ENCODE assay signal across 8 mouse cellular contexts in the genomic region with DNA sequence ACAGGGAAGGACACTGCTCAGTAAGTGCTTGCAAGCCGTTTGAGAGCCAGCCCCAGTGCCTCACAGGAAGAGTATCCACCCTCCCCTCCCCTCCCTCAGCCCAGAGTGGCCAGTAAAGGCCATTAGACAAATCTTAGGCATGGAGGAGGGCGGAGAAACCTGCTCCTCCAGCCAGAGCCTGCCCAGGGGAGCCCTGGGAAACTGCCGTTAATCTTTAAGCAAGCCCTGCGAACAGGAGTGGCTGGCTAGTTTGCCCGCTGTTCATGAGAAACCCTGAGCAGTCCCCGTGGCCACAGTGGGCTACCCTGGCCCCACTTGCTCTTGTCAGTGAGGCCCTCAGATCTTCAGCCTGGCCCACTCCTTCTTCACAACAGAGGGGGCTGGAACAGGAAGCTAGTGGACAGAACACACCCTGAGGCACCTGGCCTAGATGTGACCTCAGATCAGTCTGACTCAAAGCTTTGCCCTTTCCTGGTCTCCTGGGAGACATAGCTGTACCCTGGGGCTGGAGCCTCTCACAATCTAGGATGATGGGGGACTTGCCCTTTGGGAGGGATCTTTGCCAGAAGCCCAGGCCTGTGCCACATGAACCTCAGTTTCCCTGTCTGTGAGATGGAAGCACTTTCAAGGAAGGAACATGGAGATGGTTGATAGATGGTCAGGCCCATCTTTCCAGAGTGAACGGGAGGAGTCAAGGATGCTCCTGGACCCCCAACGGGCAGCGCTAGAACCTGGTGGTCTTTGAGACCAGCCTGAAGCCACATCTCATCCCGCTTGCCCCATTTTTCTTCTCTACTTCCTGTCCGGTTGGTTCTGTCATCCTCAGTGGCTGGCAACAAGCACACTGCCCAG. TPM values are rescaled to one million over a fixed set of nuclear protein-coding genes. Genes with fewer than 3 reads are reported as not detected.
DNase-seq lines count a peak whose midpoint lies in the region; ATAC-seq and TF ChIP-seq lines count a peak whose summit lies in the region.

No protein-coding gene starts in this region.

- H3K27me3 ChIP-seq in heart, adult 2 months (ENCODE audit: control insufficient read depth, insufficient read depth, low read length), result no peaks in the 10 kb centered on the region
- no peaks in the 10 kb centered on the region for H3K27me3 ChIP-seq in forebrain, embryonic 13.5 days
- H3K27me3 ChIP-seq in intestine, embryonic 15.5 days (replicated peaks), result no peaks in the 10 kb centered on the region
- peaks cover 17% of the 10 kb centered on the region for H3K27me3 ChIP-seq in liver, embryonic 14.5 days (ENCODE audit: control insufficient read depth, insufficient read depth, low read length)
- no peaks in the 10 kb centered on the region for H3K27me3 ChIP-seq in neural tube, embryonic 14.5 days (ENCODE audit: control insufficient read depth, insufficient read depth, low read length)

- H3K4me3 ChIP-seq in heart, adult 2 months, result peak overlapping the region; percentile 54; the same call in 1 of the 2 replicates
- peak overlapping the region; percentile 86 for H3K4me3 ChIP-seq in forebrain, embryonic 13.5 days
- H3K4me3 ChIP-seq in intestine, embryonic 15.5 days (replicated peaks), result peak overlapping the region; percentile 80
- H3K4me3 ChIP-seq in liver, embryonic 14.5 days (ENCODE audit: insufficient read depth in 1 of 2, low read depth in 2 of 2, low read length in 2 of 2), result no peak overlapping the region
- peak overlapping the region; percentile 86 for H3K4me3 ChIP-seq in neural tube, embryonic 14.5 days (ENCODE audit: low read depth, low read length)

- 62% methylated on average over 11 of the region's 11 CpGs for WGBS in heart, adult 2 months
- 47% methylated on average over 11 of the region's 11 CpGs for WGBS in forebrain, embryonic 13.5 days
- WGBS in intestine, embryonic 15.5 days, result 41% methylated on average over 11 of the region's 11 CpGs
- 58% methylated on average over 11 of the region's 11 CpGs for WGBS in liver, embryonic 14.5 days (ENCODE audit: insufficient replicate concordance)
- WGBS in neural tube, embryonic 14.5 days, result 37% methylated on average over 11 of the region's 11 CpGs

- H3K9ac ChIP-seq in heart, adult 2 months (ENCODE audit: low read depth, low read length), result no peak overlapping the region
- peak overlapping the region; percentile 99 for H3K9ac ChIP-seq in forebrain, embryonic 13.5 days
- H3K9ac ChIP-seq in intestine, embryonic 15.5 days, result peak overlapping the region; percentile 98
- H3K9ac ChIP-seq in liver, embryonic 14.5 days (replicated peaks), result no peak overlapping the region
- H3K9ac ChIP-seq in neural tube, embryonic 14.5 days (replicated peaks; ENCODE audit: low read depth, low read length), result peak overlapping the region; percentile 99

- H3K4me2 ChIP-seq in forebrain, embryonic 13.5 days, result peak overlapping the region; percentile 88
- H3K4me2 ChIP-seq in intestine, embryonic 15.5 days (replicated peaks), result peak overlapping the region; percentile 88
- no peak overlapping the region for H3K4me2 ChIP-seq in liver, embryonic 14.5 days (ENCODE audit: low read depth)
- H3K4me2 ChIP-seq in neural tube, embryonic 14.5 days (ENCODE audit: low read depth, low read length), result peak overlapping the region; percentile 93

- no peaks in the 10 kb centered on the region for H3K9me3 ChIP-seq in forebrain, embryonic 13.5 days (replicated peaks)
- H3K9me3 ChIP-seq in intestine, embryonic 15.5 days, result no peaks in the 10 kb centered on the region
- no peaks in the 10 kb centered on the region for H3K9me3 ChIP-seq in liver, embryonic 14.5 days (ENCODE audit: control insufficient read depth, low read length)
- H3K9me3 ChIP-seq in neural tube, embryonic 14.5 days (ENCODE audit: control insufficient read depth, low read length), result no peaks in the 10 kb centered on the region

- TF ChIP-seq POLR2A in heart, adult 2 months (IDR thresholded peaks at IDR 0.05; ENCODE audit: insufficient read depth, low read depth, low read length), result no peak; the same call in 1 of the 2 replicates

- TF ChIP-seq EP300 in heart, adult 2 months (IDR thresholded peaks at IDR 0.05; ENCODE audit: insufficient read depth, low read depth, low read length), result no peak
- TF ChIP-seq EP300 in liver, embryonic 14.5 days (IDR thresholded peaks at IDR 0.05; ENCODE audit: low read depth), result no peak

- no peak for ATAC-seq in forebrain, embryonic 13.5 days
- peak; percentile 69 for ATAC-seq in intestine, embryonic 15.5 days
- ATAC-seq in liver, embryonic 14.5 days (ENCODE audit: insufficient read depth), result peak; percentile 31; the same call in 1 of the 2 replicates
- ATAC-seq in neural tube, embryonic 14.5 days (ENCODE audit: low read depth), result no peak

- H3K4me1 ChIP-seq in heart, adult 2 months (ENCODE audit: control insufficient read depth, insufficient read depth, low read length), result peaks cover 2% of the 10 kb centered on the region; the same call in 1 of the 2 replicates
- peaks cover 55% of the 10 kb centered on the region for H3K4me1 ChIP-seq in forebrain, embryonic 13.5 days
- H3K4me1 ChIP-seq in intestine, embryonic 15.5 days (replicated peaks), result peaks cover 66% of the 10 kb centered on the region
- peaks cover 0 to 5% of the 10 kb centered on the region in 2 experiments; a peak in 1 of 4 replicates for H3K4me1 ChIP-seq in liver, embryonic 14.5 days (replicated peaks; ENCODE audit: control insufficient read depth in 2 of 2, insufficient read depth in 2 of 2, low read length in 1 of 2)
- H3K4me1 ChIP-seq in neural tube, embryonic 14.5 days (ENCODE audit: control insufficient read depth, insufficient read depth, low read length), result peaks cover 40% of the 10 kb centered on the region

- peak overlapping the region; percentile 58 for H3K27ac ChIP-seq in heart, adult 2 months
- peak overlapping the region; percentile 91 for H3K27ac ChIP-seq in forebrain, embryonic 13.5 days
- H3K27ac ChIP-seq in intestine, embryonic 15.5 days, result peak overlapping the region; percentile 96
- no peak overlapping the region for H3K27ac ChIP-seq in liver, embryonic 14.5 days
- H3K27ac ChIP-seq in neural tube, embryonic 14.5 days (ENCODE audit: low read depth, low read length), result peak overlapping the region; percentile 89

- H3K79me2 ChIP-seq in heart, adult 2 months (replicated peaks; ENCODE audit: control insufficient read depth, insufficient read depth, low read length), result no peaks in the 10 kb centered on the region

- TF ChIP-seq CTCF in heart, adult 2 months (IDR thresholded peaks at IDR 0.05), result no peak
- no peak for TF ChIP-seq CTCF in liver, embryonic 14.5 days (IDR thresholded peaks at IDR 0.05; ENCODE audit: low read depth)

- intact Hi-C loops in heart, adult 2 months (cut with DNase I), result no loop called here

- H3K36me3 ChIP-seq in heart, adult 2 months (ENCODE audit: control insufficient read depth, insufficient read depth, low read length), result no peaks in the 10 kb centered on the region
- peaks cover 7% of the 10 kb centered on the region; the same call in 1 of the 2 replicates for H3K36me3 ChIP-seq in forebrain, embryonic 13.5 days (ENCODE audit: poor library complexity, severe bottlenecking)
- no peaks in the 10 kb centered on the region for H3K36me3 ChIP-seq in intestine, embryonic 15.5 days
- no peaks in the 10 kb centered on the region for H3K36me3 ChIP-seq in liver, embryonic 14.5 days (replicated peaks; ENCODE audit: control insufficient read depth, insufficient read depth, low read depth)
- 0 out of 2 replicates have a peak, but pooled peaks cover 5% of the 10 kb centered on the region for H3K36me3 ChIP-seq in neural tube, embryonic 14.5 days (ENCODE audit: control insufficient read depth, insufficient read depth, low read length)

- peak in 1 of 2 experiments; percentile 44 for DNase-seq in heart, adult 2 months
- DNase-seq in heart, adult 8-10 months (ENCODE audit: low spot score), result no peak
- no peak for DNase-seq in liver, embryonic 14.5 days (ENCODE audit: low read depth in 3 of 3, low spot score in 3 of 3)
- DNase-seq in layer of hippocampus, postnatal 36 days, result no peak
- no peak for DNase-seq in right cerebral cortex, postnatal 4 days

RNA-seq across cellular contexts. Expression of a gene that starts 4.8 kb away (rescaled TPM):
- total RNA-seq in heart, adult 2 months (2021), result 1 to 10 TPM; 4.0 to 4.1 TPM
- polyA plus RNA-seq in heart, adult 2 months (2012; rRNA removed), result 5.4 and 5.8 TPM in 2 replicates
- 1 to 10 TPM; 3.2 to 4.9 (median 3.7) TPM for total RNA-seq in heart, adult 8-10 months (2022)
- 28.9 and 35.1 TPM in 2 replicates for polyA plus RNA-seq in forebrain, embryonic 13.5 days (2015; fragmentation: Nextera tagmentation; extraction: Ambion mirVana)
- polyA plus RNA-seq in intestine, embryonic 15.5 days (2015; fragmentation: Nextera tagmentation; extraction: Ambion mirVana), result 18.1 and 19.4 TPM in 2 replicates
- 2.3 and 2.4 TPM in 2 replicates for polyA plus RNA-seq in liver, embryonic 14.5 days (2012; rRNA removed)
- 0.90 and 1.2 TPM in 2 replicates for polyA plus RNA-seq in liver, embryonic 14.5 days (2014; fragmentation: Nextera tagmentation; extraction: Ambion mirVana)
- polyA plus RNA-seq in neural tube, embryonic 14.5 days (2014; fragmentation: Nextera tagmentation; extraction: Ambion mirVana), result 19.3 and 23.9 TPM in 2 replicates
- total RNA-seq in layer of hippocampus, postnatal 36 days (2021), result 100 to 1,000 TPM; 154 to 160 TPM

RNA-seq across cellular contexts. Expression of a gene that starts 55.7 kb away (rescaled TPM):
- 10 to 100 TPM; 14.5 to 20.1 TPM for total RNA-seq in heart, adult 2 months (2021)
- polyA plus RNA-seq in heart, adult 2 months (2012; rRNA removed), result 42.6 and 44.2 TPM in 2 replicates
- 10 to 100 TPM; 19.6 to 24.3 (median 22.9) TPM for total RNA-seq in heart, adult 8-10 months (2022)
- polyA plus RNA-seq in forebrain, embryonic 13.5 days (2015; fragmentation: Nextera tagmentation; extraction: Ambion mirVana), result 89.9 and 95.2 TPM in 2 replicates
- polyA plus RNA-seq in intestine, embryonic 15.5 days (2015; fragmentation: Nextera tagmentation; extraction: Ambion mirVana), result 68.4 and 73.7 TPM in 2 replicates
- 13.4 and 14.6 TPM in 2 replicates for polyA plus RNA-seq in liver, embryonic 14.5 days (2012; rRNA removed)
- 9.1 and 10.1 TPM in 2 replicates for polyA plus RNA-seq in liver, embryonic 14.5 days (2014; fragmentation: Nextera tagmentation; extraction: Ambion mirVana)
- 51.5 and 58.5 TPM in 2 replicates for polyA plus RNA-seq in neural tube, embryonic 14.5 days (2014; fragmentation: Nextera tagmentation; extraction: Ambion mirVana)
- total RNA-seq in layer of hippocampus, postnatal 36 days (2021), result 10 to 100 TPM; 53.6 to 60.9 TPM

Comparison
In these comparisons a context has a peak if more than half of its experiments do, and no peak if none do; other contexts are left out.
1. H3K4me3 ChIP-seq: peak in heart, adult 2 months (single experiment), forebrain, embryonic 13.5 days (single experiment), intestine, embryonic 15.5 days (single experiment) and neural tube, embryonic 14.5 days (single experiment); none in liver, embryonic 14.5 days (0 of 2).
2. H3K9ac ChIP-seq: peak in forebrain, embryonic 13.5 days (single experiment), intestine, embryonic 15.5 days (single experiment) and neural tube, embryonic 14.5 days (single experiment); none in heart, adult 2 months (single experiment) and liver, embryonic 14.5 days (single experiment).
3. ATAC-seq: peak in intestine, embryonic 15.5 days (single experiment) and liver, embryonic 14.5 days (single experiment); none in forebrain, embryonic 13.5 days (single experiment) and neural tube, embryonic 14.5 days (single experiment).